Mouse (Mus musculus) testis, adult 2 months (tissue): Measurements from ENCODE around the gene Olfr1395.

Experiments
- CTCF ChIP-seq: fragments of 200-500 bp; IDR thresholded peaks from 2 replicates; pipeline ENCODE4 v1.5.1; 2012; ENCODE audit warnings: low read depth, mild to moderate bottlenecking, inconsistent platforms, low read length, moderate library complexity; ENCODE audit not compliant: control insufficient read depth, insufficient read depth, insufficient replicate concordance
- POLR2A ChIP-seq: fragments of 200-500 bp; IDR thresholded peaks from 2 replicates; pipeline ENCODE4 v1.6.1; 2012; ENCODE audit warnings: low read depth, mild to moderate bottlenecking, inconsistent platforms, low read length, moderate library complexity; ENCODE audit not compliant: control insufficient read depth

DNA sequence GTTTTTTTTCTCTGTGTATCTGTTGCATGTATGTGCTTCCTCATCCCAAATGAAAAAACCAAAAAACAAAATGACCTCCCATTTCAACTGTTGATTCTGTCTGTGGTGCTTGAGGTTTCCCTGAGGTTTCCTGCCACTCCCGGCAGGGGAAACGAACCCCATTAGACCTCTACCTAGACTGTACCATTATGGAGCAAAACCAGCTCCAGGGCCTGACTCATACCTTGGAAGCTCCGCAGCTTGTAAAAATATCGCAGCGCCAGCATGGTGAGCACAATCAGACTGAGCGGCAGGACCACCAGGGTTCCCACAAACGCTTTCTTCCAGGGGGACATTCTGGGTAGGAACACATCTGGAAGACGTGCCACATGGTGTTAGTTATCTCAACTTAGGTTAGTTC is 33.3 kb downstream of the Olfr1395 start:
- TF ChIP-seq CTCF (no peak), POLR2A (no peak)
